Mouse (Mus musculus): ENCODE results near the gene Gars. TPM values are rescaled to one million over a fixed set of nuclear protein-coding genes. Genes with fewer than 3 reads are reported as not detected.

The Gars gene
- polyA plus RNA-seq, 1 experiment from 2014 or later: 234 TPM

Other genes with a start within 250 kb of the Gars start
- gene Znrf2, start 221.1 kb upstream of the Gars start, polyA plus RNA-seq (2014; fragmentation: Nextera tagmentation; extraction: Ambion mirVana): 2.5 and 3.3 TPM in 2 replicates
- 2.3 and 3.0 TPM in 2 replicates for gene Nod1, start 65.4 kb upstream of the Gars start, polyA plus RNA-seq (2014; fragmentation: Nextera tagmentation; extraction: Ambion mirVana)
- 13.2 and 15.4 TPM in 2 replicates for gene Ggct, start 45.1 kb upstream of the Gars start, polyA plus RNA-seq (2014; fragmentation: Nextera tagmentation; extraction: Ambion mirVana)
- 0.29 and 0.69 TPM in 2 replicates for gene Crhr2, start 95.0 kb downstream of the Gars start, polyA plus RNA-seq (2014; fragmentation: Nextera tagmentation; extraction: Ambion mirVana)
- not detected in 2 replicates for gene Inmt, start 137.0 kb downstream of the Gars start, polyA plus RNA-seq (2014; fragmentation: Nextera tagmentation; extraction: Ambion mirVana)
- 13.7 and 14.4 TPM in 2 replicates for gene Mindy4, start 165.4 kb downstream of the Gars start, polyA plus RNA-seq (2014; fragmentation: Nextera tagmentation; extraction: Ambion mirVana)